Mouse (Mus musculus) gastrocnemius, postnatal 4 days (tissue): ENCODE data around the gene Zfp654. TPM values are rescaled to one million over a fixed set of nuclear protein-coding genes. Genes with fewer than 3 reads are reported as not detected.
"Not testable (repeated sequence)": the region's sequence is repeated elsewhere in the genome, so short reads cannot be mapped to it uniquely, and the experiment has no call there.

Experiments
- DNase-seq, 2 experiments: peaks; one replicate each; pipeline ENCODE4 v3.0.0; 2021 to 2022; ENCODE audit warnings: low spot score in 2 of 2, mixed read lengths in 2 of 2
- long read RNA-seq, 2 experiments: library from polyadenylated mRNA; stranded (forward); transcript quantifications; one replicate each; pipeline ENCODE4 v2.0.0; 2021
- total RNA-seq, 2 experiments: library from RNA; stranded (reverse); gene quantifications; 2 replicates each; pipeline ENCODE4 v1.2.3; 2021

The Zfp654 gene
- 1 to 10 TPM; 7.9 to 9.6 TPM for total RNA-seq
- long read RNA-seq, experiment 1, full-length matches to known transcripts, result 5 of 7 reads
- long read RNA-seq, experiment 1, partial matches to known transcripts, result 0 of 7 reads
- long read RNA-seq, experiment 1, other reads (novel, unspliced or antisense), result 2 of 7 reads
- long read RNA-seq, experiment 2, full-length matches to known transcripts, result 4 of 5 reads
- long read RNA-seq, experiment 2, partial matches to known transcripts, result 0 of 5 reads
- long read RNA-seq, experiment 2, other reads (novel, unspliced or antisense), result 1 of 5 reads

DNA sequence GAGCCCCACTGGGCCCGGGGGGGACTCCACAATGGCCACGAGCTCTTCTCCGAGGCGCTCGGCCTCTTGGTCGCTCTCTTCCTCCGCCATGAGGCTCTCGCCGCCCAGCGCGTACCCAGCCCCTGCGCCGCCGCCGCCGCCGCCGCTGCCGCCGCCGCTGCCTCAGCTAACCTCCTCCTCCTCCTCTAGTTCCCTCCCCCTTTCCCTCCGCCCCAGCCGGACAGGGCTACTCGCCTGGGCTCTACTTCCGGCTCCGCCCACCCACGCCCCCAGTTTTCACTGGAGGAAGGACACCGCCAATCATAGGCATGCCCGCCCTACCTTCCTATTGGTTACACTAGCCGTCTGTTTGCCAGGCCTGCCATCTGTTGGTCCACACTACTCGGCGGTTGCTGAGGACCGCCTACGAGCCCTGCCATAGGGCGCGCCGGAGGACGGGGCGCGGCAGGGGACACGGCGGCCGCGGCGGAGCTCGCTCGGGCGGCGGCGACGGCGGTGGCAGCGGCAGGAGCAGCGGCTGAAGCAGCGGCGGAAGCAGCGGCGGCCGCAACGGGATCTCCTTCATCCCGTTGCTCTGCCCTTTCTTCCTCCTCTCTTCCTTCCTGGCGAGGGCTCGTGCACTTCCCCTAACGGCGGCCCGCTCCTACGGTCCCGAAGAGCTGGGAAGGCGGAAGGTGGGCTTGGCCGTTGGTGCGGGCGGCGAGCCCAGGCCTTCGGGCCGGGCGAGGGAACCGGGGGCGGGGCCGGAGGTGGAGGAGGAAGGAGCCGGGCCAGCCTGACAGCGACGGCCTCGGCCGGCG lies at the start of gene Zfp654, which contains the start of gene Cggbp1:
Gene Zfp654 (minus strand): TSS at position 90 of the 800 bp plus-strand sequence.
Gene Cggbp1 (plus strand): TSS at position 434 of the 800 bp plus-strand sequence.
- peak; percentile 98 to 100 for DNase-seq

DNA sequence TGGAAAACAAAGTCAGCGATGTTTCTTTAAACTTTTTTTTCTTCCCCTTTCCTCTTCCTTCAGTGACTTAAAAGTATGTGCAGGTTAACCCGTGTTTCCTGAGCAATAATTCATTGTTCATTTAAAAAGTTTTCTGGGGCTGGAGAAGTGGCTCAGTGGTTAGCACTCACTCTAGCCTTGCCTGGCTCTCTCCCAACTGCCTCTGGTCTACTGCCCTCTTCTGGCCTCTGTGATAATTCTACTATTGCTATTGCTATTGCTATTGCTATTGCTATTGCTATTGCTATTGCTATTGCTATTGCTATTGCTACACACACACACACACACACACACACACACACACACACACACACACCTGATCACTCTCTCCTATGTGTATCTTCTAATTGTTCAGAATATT lies 47.6 kb upstream of the Zfp654 start:
- no peak for DNase-seq

DNA sequence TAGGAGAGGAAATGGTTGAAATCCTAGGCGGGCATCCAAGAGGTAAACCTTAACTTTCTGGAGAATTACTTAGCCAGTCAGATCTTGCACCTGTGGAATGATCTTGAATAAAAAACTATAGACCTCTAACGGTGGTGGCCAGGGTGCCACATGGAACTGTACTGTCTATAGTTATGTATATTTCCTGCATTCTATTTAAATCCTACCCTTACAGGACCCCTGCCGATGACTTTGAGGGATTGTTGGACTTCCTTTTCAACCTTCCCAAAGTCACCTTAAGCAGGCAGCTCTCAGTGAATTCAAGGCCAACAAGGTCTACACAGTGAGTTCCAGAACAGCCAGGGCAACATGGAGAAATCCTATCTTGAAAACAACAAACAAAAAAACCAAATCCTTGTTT lies 38.0 kb upstream of the Zfp654 start:
- no peak for DNase-seq

DNA sequence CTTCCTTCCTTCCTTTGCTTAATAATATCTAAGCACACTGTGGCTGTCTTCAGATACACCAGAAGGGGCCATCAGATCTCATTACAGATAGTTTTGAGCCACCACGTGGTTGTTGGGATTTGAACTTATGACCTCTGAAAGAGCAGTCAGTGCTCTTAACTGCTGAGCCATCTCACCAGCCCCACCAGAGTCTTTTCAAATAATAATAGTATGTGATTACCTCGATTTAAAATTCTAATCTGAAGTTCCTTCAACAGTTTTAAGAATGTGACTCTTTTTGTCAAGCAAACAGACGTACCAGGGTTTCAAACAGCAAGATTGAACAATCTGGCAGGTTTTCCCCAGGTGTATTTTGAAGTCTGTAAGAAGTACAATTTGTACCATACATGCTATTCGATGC lies 34.1 kb upstream of the Zfp654 start:
- no peak for DNase-seq

DNA sequence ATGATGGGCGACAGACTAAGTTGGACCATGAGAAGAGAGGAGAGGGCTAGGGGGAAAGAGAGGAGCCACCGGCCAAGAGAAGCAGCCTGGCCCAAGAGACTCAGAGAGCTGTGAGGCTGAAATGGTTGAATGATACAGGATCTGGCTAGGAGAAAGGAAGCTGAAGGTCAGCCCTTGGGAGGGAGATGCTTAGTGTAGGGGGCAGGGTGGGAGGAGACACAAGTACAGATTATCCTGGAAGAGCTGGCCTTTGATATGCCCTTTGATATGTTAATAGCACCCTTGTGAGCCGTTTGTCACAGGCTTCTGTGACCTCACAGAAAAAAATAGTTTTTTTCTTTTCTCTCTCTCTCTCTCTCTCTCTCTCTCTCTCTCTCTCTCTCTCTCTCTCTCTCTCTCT lies 33.7 kb upstream of the Zfp654 start:
- no peak for DNase-seq

DNA sequence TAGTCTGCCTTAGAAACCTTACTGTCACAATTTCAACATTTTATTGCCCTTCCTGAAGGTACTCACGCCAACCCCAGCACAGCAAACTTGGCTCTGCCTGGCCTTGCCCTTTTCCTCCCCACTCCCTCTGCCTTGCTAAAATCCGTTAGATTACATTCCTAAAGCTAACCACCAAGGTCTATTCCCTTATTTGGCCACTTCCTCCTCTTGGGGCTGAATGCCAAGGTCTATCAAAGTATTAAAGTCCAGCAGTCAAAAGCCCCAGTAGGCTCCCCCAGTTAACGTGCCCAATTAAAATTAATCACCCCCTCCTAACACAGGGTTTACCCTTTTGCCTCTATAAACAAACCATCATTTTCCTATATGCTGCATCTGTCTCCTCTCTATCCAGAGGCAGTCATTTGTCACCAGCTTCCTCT lies 33.0 kb upstream of the Zfp654 start:
- no peak for DNase-seq

DNA sequence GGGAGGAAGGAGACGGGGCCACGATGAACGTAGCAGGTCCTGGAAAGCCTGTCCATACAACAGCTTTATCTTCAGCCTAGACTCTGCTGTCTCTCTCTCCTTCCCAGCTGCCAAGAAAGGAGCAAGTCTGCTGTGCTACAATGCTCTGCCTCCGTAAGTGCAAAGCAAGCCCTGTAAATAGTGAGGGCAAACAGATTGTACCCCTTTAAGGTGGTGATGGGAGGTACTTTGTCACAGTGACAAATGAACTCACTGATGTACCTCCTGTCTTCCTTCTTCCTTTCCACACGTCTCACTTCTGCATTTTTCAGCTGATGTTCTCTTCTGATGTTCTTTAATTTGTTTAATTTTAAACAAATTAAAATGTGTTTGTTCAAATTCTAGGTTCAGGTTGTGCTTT lies 32.4 kb upstream of the Zfp654 start:
- no peak for DNase-seq

DNA sequence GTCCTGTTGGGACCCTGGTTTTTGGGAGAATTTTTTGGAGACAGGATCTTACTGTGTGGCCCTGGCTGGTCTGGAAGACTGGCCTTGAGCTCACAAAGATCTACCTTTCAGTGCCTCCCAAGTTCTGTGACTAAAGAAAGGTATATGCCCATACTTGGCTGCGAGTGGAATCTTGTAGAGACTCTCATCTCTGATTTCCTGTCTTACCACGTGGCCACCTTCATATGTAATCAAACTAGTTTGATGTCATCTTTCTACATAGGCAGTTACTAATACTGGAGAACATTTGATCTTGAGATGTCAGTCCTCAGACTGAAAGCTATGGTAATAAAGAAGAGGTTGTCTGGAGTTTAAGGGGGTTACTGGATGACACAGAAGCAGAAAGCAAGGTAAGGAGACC lies 30.0 kb upstream of the Zfp654 start:
- no peak for DNase-seq

DNA sequence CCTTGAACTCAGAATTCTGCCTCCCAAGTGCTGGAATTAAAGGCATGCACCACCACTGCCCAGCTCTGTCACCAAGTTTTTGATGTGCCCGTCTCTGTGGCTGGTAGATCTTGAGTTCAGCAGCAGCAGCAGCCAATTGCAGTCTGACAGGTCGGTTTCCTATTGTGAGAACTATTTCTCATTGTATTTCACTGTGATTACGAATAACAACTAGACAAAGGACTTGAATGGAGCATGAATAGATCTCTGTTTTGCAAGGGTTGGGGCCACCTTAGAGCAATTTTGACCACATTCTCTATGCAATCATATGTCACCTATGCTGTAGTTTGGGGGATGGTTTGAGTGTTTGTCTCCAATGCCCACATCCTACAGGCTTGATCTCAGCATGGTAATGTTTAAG lies 29.5 kb upstream of the Zfp654 start:
- no peak for DNase-seq

DNA sequence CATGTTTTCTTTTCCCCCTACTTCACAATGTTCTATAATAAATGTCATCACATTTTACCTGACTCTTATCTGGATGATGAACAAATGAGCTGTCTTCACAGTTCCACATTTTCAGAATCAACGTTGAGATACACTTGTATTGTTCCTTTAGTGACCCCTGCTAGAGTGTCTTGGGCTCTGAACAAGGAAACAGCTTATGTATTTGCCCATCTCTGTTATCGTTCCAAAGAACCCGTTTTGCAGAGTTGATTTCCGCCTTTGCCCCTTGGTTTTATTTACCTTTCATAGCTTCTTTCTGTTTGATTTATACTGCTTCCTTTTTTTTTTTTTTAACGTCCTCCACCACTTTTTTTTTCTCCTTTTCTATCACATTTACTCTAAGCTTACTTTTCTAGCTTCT lies 28.3 kb upstream of the Zfp654 start:
- DNase-seq, result no peak

DNA sequence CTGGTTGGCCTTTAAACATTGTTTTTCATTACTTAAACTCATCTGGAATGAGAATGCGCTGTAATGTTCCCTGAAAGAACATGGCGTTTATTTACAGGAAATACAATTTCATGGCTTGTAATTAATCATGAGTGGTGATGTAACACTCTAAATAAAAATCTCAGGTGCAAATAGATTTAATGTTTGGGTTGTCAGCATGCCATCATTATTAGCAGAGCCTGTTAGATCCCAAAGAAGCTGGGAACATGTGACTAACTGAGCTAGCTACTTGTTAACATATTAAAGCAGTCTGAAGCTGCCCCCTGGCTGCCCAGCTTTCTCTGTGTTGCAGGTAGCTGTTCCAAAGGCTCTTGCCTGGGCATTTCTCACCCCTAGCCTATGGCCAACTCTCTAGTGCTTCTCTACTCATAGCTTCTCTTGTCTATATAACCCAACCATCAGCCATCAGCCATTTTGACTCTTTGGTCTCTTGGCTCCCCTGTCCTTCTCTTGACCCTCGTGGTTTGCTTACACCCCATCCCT lies 27.2 kb upstream of the Zfp654 start:
- DNase-seq, result no peak

DNA sequence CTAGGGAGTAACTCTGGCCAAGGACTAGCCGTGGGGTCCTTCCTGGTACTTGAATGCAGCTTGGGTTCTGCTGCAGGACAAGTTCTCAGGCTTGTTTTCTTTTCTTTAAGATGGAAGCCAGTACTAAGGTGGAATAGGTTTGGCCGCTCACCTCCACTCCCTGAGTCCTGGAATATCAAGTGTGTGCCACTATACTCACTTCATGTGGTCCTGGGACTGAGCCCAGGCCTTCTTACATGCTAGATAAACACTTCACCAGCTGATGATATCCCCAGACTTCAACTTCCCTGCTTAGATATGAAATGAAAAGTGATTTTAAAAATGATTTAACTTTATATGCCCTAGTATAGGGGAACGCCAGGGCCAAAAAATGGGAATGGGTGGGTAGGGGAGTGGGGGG lies 25.9 kb upstream of the Zfp654 start:
- no peak for DNase-seq

DNA sequence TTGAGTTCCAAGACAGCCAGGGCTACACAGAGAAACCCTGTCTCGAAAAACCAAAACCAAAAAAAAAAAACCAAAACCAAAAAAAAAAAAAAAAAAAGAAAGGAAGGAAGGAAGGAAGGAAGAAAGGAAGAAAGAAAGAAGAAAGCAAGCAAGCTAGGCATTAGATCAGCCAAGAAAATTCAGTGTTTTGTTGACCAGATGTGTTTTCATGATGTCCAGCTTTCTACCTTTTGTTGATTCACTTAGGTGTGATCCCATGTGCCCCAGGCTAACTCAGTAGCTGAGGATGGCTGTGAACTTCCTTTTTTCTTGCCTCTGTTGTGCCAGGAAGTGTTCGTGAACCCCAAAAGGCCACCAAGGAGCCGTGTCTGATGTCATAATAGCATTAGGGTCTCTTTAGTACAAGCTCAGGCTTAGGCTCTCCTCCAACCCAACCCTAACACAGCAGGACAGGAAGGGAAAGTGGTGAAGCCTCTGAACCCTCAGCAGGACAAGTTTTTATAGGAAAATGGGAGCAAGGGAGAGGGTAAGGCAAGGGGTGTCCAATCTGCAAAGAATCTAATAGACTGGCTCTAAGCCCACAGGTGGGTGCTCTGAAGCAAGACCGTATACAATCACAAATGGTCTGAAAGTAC lies 25.3 kb upstream of the Zfp654 start:
- DNase-seq, result no peak

DNA sequence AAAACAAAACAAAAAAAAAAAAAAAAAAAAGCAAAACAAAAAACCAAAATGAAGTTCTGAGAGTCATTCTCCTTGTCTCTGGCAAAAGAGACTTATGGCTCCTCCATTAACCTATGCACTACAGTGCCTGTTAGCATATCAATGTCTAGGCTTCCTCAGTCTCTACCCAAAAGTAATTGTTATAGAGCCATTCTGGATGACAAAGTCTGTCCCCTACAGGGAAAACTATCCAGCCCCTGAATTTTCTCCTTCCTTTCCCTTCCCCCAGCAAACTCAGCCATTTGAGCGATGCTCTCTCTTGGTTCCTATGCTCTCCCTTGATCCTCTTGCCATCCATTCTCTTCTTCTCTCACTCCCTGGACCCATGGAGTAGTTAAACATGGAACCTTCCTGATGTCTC lies 24.4 kb upstream of the Zfp654 start:
- DNase-seq, result no peak

DNA sequence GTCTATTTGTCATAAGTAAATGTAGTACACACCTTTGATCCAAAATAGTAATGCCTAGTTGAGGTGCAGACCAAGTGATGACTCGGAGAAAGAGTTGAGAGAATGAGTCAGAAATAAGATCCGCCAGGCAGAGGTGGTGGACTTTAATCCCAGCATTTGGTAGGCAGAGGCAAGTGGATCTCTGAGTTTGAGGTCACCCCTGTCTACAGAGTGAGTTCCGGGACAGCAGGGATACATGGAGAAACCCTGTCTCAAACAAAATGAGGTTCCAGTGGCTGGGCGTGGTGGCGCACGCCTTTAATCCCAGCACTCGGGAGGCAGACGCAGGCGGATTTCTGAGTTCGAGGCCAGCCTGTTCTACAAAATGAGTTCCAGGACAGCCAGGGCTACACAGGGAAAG lies 23.9 kb upstream of the Zfp654 start:
- DNase-seq, result no peak

DNA sequence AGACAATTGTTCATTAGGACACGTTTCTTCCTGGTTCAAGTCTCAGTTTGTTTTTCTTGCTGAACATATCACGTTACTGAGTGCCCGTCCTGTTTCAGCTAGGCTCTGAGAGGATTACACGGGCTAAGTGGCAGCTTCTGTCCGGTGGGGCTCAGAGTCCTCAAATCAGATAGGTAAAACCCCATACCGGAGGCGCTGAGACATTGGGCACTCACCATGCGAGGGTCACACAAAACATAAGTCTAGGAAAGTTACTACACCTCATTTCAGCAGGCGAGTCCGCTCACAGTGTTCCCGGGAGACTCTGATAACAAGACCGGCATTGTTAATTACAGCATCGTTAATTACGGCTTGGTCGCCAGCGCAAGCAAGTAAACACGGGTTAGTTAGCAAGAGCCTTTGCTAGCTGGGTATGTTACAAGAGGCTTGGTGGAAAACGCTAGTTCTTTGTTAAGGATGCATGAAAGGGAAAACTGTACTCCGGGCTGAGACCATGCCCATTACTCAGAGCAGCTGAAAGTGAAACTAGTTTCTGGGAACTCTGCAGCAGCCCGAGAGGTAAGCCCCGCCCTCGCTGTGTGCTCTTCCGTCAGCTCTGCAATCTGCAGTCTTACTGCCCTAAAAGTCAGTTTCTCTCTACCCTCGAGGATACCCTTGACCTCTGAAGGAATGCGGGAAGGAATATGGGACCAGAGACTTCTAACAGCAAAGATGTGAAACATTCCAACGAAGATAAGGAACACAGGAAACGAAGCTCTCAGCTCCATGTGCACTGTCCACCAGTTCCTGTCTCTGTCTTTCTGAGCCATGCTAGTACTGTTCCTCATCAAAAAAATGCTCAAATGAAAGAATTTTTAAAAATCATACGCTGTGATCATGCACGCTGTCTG lies 22.2 kb upstream of the Zfp654 start:
- DNase-seq, result peak in 1 of 2 experiments; percentile 66

DNA sequence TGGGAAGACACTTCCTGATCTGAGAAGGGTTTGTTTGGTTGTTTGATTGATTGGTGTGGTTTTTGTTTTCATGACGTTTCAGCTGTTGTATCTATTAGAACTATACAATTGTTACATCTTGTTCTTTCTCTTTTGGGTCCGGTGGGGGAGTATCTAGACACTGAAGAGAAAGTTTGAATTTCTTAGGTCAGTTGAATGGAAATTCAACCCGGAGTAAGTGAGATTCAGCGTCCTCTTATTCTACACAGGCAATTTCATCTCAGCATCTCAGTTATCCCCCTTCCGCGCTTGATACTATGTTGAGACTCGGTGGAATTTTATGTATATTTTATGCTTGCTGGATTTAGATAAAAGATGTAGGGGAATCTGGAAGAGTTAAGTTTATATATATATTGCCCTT lies 21.4 kb upstream of the Zfp654 start:
- DNase-seq, result no peak

DNA sequence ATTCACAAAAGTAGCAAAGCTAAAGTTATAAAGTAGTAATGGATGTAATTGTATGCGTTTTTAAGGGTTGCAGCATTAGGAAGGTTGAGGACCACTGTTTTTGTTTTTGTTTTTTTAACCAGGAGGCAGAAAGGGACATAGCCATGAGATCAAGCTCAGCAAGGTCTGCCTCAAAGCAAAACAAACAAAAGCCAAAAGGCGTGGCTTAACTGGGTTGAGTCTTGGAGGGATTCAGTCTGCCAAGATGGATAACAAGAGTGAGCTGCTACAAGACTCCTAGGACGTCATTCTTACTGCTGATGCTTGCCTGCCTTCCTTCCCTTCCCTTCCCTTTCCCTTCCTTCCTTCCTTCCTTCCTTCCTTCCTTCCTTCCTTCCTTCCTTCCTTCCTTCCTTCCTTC lies 20.8 kb upstream of the Zfp654 start:
- no peak for DNase-seq

DNA sequence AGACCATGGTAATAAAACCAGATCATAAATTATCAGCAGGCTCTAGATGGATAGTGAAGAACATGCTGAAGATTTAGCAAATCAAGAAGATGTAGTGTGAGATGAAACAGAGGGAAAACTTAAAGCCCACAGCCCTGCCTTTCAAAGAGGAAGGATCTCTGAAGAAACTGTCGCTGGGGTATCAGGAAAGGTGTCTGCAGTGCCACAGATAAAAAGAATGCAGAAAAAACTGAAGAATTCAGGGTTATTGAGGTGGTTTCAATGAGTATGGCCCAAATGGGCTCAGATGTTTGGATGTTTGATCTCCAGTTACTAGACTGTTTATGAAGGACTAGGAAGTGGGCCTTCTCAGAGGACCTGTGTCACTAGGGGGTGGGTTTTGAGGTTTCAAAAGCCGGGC lies 18.2 kb upstream of the Zfp654 start:
- no peak for DNase-seq

DNA sequence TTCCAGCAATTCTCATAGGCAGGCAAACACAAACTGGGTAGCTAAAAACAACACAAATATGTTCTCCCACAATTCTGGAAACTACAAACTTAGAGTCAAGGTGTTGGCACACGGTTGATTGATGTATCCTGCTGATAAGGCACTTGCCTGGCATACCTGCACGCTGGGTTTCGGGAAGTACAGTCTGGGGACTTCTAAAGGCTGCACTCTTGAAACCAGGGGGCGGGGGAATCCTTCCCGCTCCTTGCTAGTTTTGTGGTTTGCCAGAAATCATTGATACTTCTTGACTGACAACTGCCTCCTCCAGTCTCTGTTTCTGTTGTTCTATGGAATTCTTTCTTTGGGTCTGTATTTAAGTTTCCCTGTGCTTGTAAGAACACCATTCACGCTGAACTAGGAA lies 17.2 kb upstream of the Zfp654 start:
- DNase-seq, result no peak

DNA sequence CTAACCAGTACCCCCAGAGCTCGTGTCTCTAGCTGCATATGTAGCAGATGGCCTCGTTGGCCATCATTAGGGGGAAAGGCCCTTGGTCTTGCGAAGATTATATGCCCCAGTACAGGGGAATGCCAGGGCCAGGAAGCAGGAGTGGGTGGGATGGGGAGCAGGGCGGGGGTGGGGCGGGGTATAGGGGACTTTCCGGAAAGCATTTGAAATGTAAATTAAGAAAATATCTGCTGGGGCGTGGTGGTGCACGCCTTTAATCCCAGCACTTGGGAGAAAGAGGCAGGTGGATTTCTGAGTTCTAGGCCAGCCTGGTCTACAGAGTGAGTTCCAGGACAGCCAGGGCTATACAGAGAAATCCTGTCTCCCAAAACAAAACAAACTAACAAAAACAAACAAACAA lies 14.4 kb upstream of the Zfp654 start:
- DNase-seq, result not testable (repeated sequence)
